Mouse (Mus musculus): ENCODE results near the gene Vkorc1. TPM values are rescaled to one million over a fixed set of nuclear protein-coding genes. Genes with fewer than 3 reads are reported as not detected.
A peak's percentile ranks its signal among the peaks of the same experiment; 100 is the strongest.

The Vkorc1 gene
- polyA plus RNA-seq, 1 experiment from 2014 or later: 71.1 TPM

- no peak for ATAC-seq (ENCODE audit: low FRiP score)
- H3K9me3 ChIP-seq: no peaks in the 10 kb centered on the region
- H3K4me2 ChIP-seq: no peak overlapping the region
- peaks cover 6% of the 10 kb centered on the region for H3K4me1 ChIP-seq (replicated peaks)
- H3K4me3 ChIP-seq: no peak overlapping the region
- H3K9ac ChIP-seq: no peak overlapping the region
- WGBS: 52% methylated on average over 5 of the region's 5 CpGs
- H3K27me3 ChIP-seq: peaks cover 50% of the 10 kb centered on the region
- peaks cover 40% of the 10 kb centered on the region for H3K36me3 ChIP-seq
- H3K27ac ChIP-seq: no peak overlapping the region
Measured at GRCm38 (mm10) chr7:127928596-127928995, 33.2 kb upstream of the Vkorc1 start.

GRCm38 (mm10) chr7:127927726-127928125, 32.3 kb upstream of the Vkorc1 start:
- WGBS: 79% methylated on average over 11 of the region's 11 CpGs
- Histone ChIP-seq H3K27ac (no peak overlapping the region), H3K4me2 (no peak overlapping the region), H3K9me3 (no peaks in the 10 kb centered on the region), H3K4me1 (replicated peaks) (peaks cover 6% of the 10 kb centered on the region), H3K9ac (no peak overlapping the region), H3K4me3 (no peak overlapping the region), H3K27me3 (peaks cover 50% of the 10 kb centered on the region), H3K36me3 (peaks cover 49% of the 10 kb centered on the region)
- no peak for ATAC-seq (ENCODE audit: low FRiP score)

GRCm38 (mm10) chr7:127926846-127927245, 31.4 kb upstream of the Vkorc1 start:
- Histone ChIP-seq H3K4me1 (replicated peaks) (peaks cover 6% of the 10 kb centered on the region), H3K4me3 (no peak overlapping the region), H3K27me3 (peaks cover 44% of the 10 kb centered on the region), H3K9me3 (no peaks in the 10 kb centered on the region), H3K36me3 (peaks cover 57% of the 10 kb centered on the region), H3K4me2 (no peak overlapping the region), H3K27ac (no peak overlapping the region), H3K9ac (no peak overlapping the region)
- no peak for ATAC-seq (ENCODE audit: low FRiP score)
- 90% methylated on average over 11 of the region's 11 CpGs for WGBS

- Histone ChIP-seq H3K27me3 (peaks cover 39% of the 10 kb centered on the region), H3K4me3 (no peak overlapping the region), H3K9me3 (no peaks in the 10 kb centered on the region), H3K4me1 (replicated peaks) (peaks cover 6% of the 10 kb centered on the region), H3K36me3 (peaks cover 62% of the 10 kb centered on the region), H3K9ac (no peak overlapping the region), H3K4me2 (no peak overlapping the region), H3K27ac (no peak overlapping the region)
- 91% methylated on average over 8 of the region's 8 CpGs for WGBS
- no peak for ATAC-seq (ENCODE audit: low FRiP score)
Measured at GRCm38 (mm10) chr7:127926066-127926465, 30.6 kb upstream of the Vkorc1 start.

GRCm38 (mm10) chr7:127925252-127925651, 29.8 kb upstream of the Vkorc1 start:
- Histone ChIP-seq H3K27me3 (peaks cover 34% of the 10 kb centered on the region), H3K4me2 (no peak overlapping the region), H3K4me3 (no peak overlapping the region), H3K36me3 (peaks cover 70% of the 10 kb centered on the region), H3K9me3 (no peaks in the 10 kb centered on the region), H3K27ac (no peak overlapping the region), H3K4me1 (replicated peaks) (peaks cover 6% of the 10 kb centered on the region), H3K9ac (no peak overlapping the region)
- no peak for ATAC-seq (ENCODE audit: low FRiP score)
- 74% methylated on average over 5 of the region's 5 CpGs for WGBS

GRCm38 (mm10) chr7:127923714-127924113, 28.3 kb upstream of the Vkorc1 start:
- 91% methylated on average over 5 of the region's 5 CpGs for WGBS

GRCm38 (mm10) chr7:127922451-127923275, 27.2 kb upstream of the Vkorc1 start:
- 88% methylated on average over 6 of the region's 6 CpGs for WGBS
- Histone ChIP-seq H3K4me3 (no peak overlapping the region), H3K27ac (no peak overlapping the region), H3K36me3 (peaks cover 82% of the 10 kb centered on the region), H3K9ac (no peak overlapping the region), H3K27me3 (peaks cover 8% of the 10 kb centered on the region), H3K4me2 (no peak overlapping the region), H3K9me3 (no peaks in the 10 kb centered on the region), H3K4me1 (replicated peaks) (no peaks in the 10 kb centered on the region)
- no peak for ATAC-seq (ENCODE audit: low FRiP score)

More at GRCm38 (mm10) chr7:127923714-127924113, 28.3 kb upstream of the Vkorc1 start:
- no peaks in the 10 kb centered on the region for H3K9me3 ChIP-seq
- H3K27ac ChIP-seq: no peak overlapping the region
- no peak overlapping the region for H3K4me2 ChIP-seq
- peaks cover 18% of the 10 kb centered on the region for H3K27me3 ChIP-seq
- no peak for ATAC-seq (ENCODE audit: low FRiP score)
- peaks cover 75% of the 10 kb centered on the region for H3K36me3 ChIP-seq
- no peak overlapping the region for H3K4me3 ChIP-seq
- no peak overlapping the region for H3K9ac ChIP-seq
- no peaks in the 10 kb centered on the region for H3K4me1 ChIP-seq (replicated peaks)

GRCm38 (mm10) chr7:127921516-127921915, 26.1 kb upstream of the Vkorc1 start:
- Histone ChIP-seq H3K9ac (no peak overlapping the region), H3K4me2 (no peak overlapping the region), H3K27me3 (no peaks in the 10 kb centered on the region), H3K4me3 (no peak overlapping the region), H3K9me3 (no peaks in the 10 kb centered on the region), H3K36me3 (peaks cover 82% of the 10 kb centered on the region), H3K27ac (no peak overlapping the region), H3K4me1 (replicated peaks) (no peaks in the 10 kb centered on the region)
- no peak for ATAC-seq (ENCODE audit: low FRiP score)
- 65% methylated on average over 8 of the region's 8 CpGs for WGBS

GRCm38 (mm10) chr7:127919290-127919689, 23.9 kb upstream of the Vkorc1 start:
- no peak overlapping the region for H3K4me3 ChIP-seq
- no peak overlapping the region for H3K9ac ChIP-seq
- H3K4me2 ChIP-seq: no peak overlapping the region
- no peak overlapping the region for H3K27ac ChIP-seq
- H3K27me3 ChIP-seq: no peaks in the 10 kb centered on the region
- no peak for ATAC-seq (ENCODE audit: low FRiP score)
- no peaks in the 10 kb centered on the region for H3K9me3 ChIP-seq
- 81% methylated on average over 7 of the region's 7 CpGs for WGBS
- H3K36me3 ChIP-seq: peaks cover 79% of the 10 kb centered on the region
- no peaks in the 10 kb centered on the region for H3K4me1 ChIP-seq (replicated peaks)

GRCm38 (mm10) chr7:127918203-127918602, 22.8 kb upstream of the Vkorc1 start:
- H3K27ac ChIP-seq: no peak overlapping the region
- ATAC-seq (ENCODE audit: low FRiP score): no peak
- H3K27me3 ChIP-seq: no peaks in the 10 kb centered on the region
- WGBS: 58% methylated on average over 3 of the region's 3 CpGs
- no peak overlapping the region for H3K9ac ChIP-seq
- peaks cover 4% of the 10 kb centered on the region for H3K4me1 ChIP-seq (replicated peaks)
- H3K9me3 ChIP-seq: no peaks in the 10 kb centered on the region
- no peak overlapping the region for H3K4me2 ChIP-seq
- peaks cover 68% of the 10 kb centered on the region for H3K36me3 ChIP-seq
- H3K4me3 ChIP-seq: no peak overlapping the region

GRCm38 (mm10) chr7:127915293-127915692, 19.9 kb upstream of the Vkorc1 start:
- H3K9me3 ChIP-seq: no peaks in the 10 kb centered on the region
- no peak overlapping the region for H3K27ac ChIP-seq
- no peak for ATAC-seq (ENCODE audit: low FRiP score)
- H3K4me3 ChIP-seq: no peak overlapping the region
- WGBS: 92% methylated on average over 12 of the region's 12 CpGs
- peaks cover 16% of the 10 kb centered on the region for H3K4me1 ChIP-seq (replicated peaks)
- H3K9ac ChIP-seq: no peak overlapping the region
- no peaks in the 10 kb centered on the region for H3K27me3 ChIP-seq
- H3K4me2 ChIP-seq: no peak overlapping the region
- H3K36me3 ChIP-seq: peaks cover 42% of the 10 kb centered on the region

- Histone ChIP-seq H3K27me3 (no peaks in the 10 kb centered on the region), H3K4me2 (peak overlapping the region; percentile 74), H3K4me1 (replicated peaks) (peaks cover 16% of the 10 kb centered on the region), H3K4me3 (peak overlapping the region; percentile 96), H3K9me3 (no peaks in the 10 kb centered on the region), H3K36me3 (peaks cover 51% of the 10 kb centered on the region), H3K27ac (peak overlapping the region; percentile 87; the same call in 1 of the 2 replicates), H3K9ac (peak overlapping the region; percentile 84)
- no peak for ATAC-seq (ENCODE audit: low FRiP score)
- WGBS: 29% methylated on average over 4 of the region's 4 CpGs
Measured at GRCm38 (mm10) chr7:127912938-127913337, 17.5 kb upstream of the Vkorc1 start.
